Mouse (Mus musculus) forebrain, embryonic 10.5 days (tissue): ENCODE measurements around the gene Galnt17. TPM values are rescaled to one million over a fixed set of nuclear protein-coding genes. Genes with fewer than 3 reads are reported as not detected.

Source experiments
- DNase-seq: peaks from one replicate; pipeline ENCODE4 v3.0.0-alpha.2; 2017; ENCODE audit warnings: low spot score; ENCODE audit errors: extremely low spot score
- H3K27ac ChIP-seq: fragments of 300-500 bp; sonication (generic); 2 replicates; pipeline ENCODE4 v1.5.1; 2016; ENCODE audit warnings: mild to moderate bottlenecking
- H3K27me3 ChIP-seq: fragments of 300-500 bp; sonication (generic); 2 replicates; pipeline ENCODE4 v1.6.1; 2016; ENCODE audit warnings: mild to moderate bottlenecking; ENCODE audit not compliant: poor library complexity, severe bottlenecking
- H3K36me3 ChIP-seq: fragments of 300-500 bp; sonication (generic); replicated peaks from 2 replicates; pipeline ENCODE4 v1.6.1; 2016; ENCODE audit warnings: mild to moderate bottlenecking, moderate library complexity
- H3K4me1 ChIP-seq: fragments of 300-500 bp; sonication (generic); 2 replicates; pipeline ENCODE4 v1.6.1; 2016
- H3K4me3 ChIP-seq: fragments of 300-500 bp; sonication (generic); 2 replicates; pipeline ENCODE4 v1.5.1; 2016; ENCODE audit warnings: mild to moderate bottlenecking, moderate library complexity
- H3K9me3 ChIP-seq: fragments of 300-500 bp; sonication (generic); 2 replicates; pipeline ENCODE4 v1.6.1; 2016; ENCODE audit warnings: mild to moderate bottlenecking, moderate library complexity
- WGBS: fragments of 180-500 bp; shearing (Covaris S2); methylation state at CpG from one replicate; pipeline ENCODE4 v1.1.7; 2016; 5-methylcytosine and 5-hydroxymethylcytosine counted together
- polyA plus RNA-seq: library from polyadenylated mRNA; unstranded; fragments of >200 nt; fragmentation: Nextera tagmentation; extraction: Ambion mirVana; gene quantifications from 2 replicates; pipeline ENCODE4 v1.2.1, GENCODE M21; 2016

Gene Galnt17
- 0.85 and 0.98 TPM in 2 replicates for polyA plus RNA-seq

GRCm38 (mm10) chr5:131308397-131308796, at the start of gene Galnt17:
TSS of gene Galnt17 (minus strand) at chr5:131308497.
- no peak for DNase-seq
- WGBS: 49% methylated on average over 3 of the region's 3 CpGs
- Histone ChIP-seq H3K36me3 (no peaks in the 10 kb centered on the region), H3K27ac (peak within 1 kb of the TSS; percentile 74), H3K4me3 (peak within 1 kb of the TSS; percentile 75), H3K9me3 (no peaks in the 10 kb centered on the region), H3K27me3 (peaks cover 47% of the 10 kb centered on the region), H3K4me1 (peaks cover 23% of the 10 kb centered on the region)

- H3K36me3 ChIP-seq: no peaks in the 10 kb centered on the region
- no peak overlapping the region for H3K27ac ChIP-seq
- no peak overlapping the region for H3K4me3 ChIP-seq
- WGBS: 78% methylated on average over 8 of the region's 8 CpGs
- H3K9me3 ChIP-seq: no peaks in the 10 kb centered on the region
- DNase-seq: no peak
- H3K4me1 ChIP-seq: 0 out of 2 replicates have a peak, but pooled peaks cover 3% of the 10 kb centered on the region
- H3K27me3 ChIP-seq: no peaks in the 10 kb centered on the region
These were observed 26.2 kb upstream of the Galnt17 start for GRCm38 (mm10) chr5:131334536-131334935.

GRCm38 (mm10) chr5:131321286-131321685, 13.0 kb upstream of the Galnt17 start:
- Histone ChIP-seq H3K27me3 (no peaks in the 10 kb centered on the region), H3K27ac (no peak overlapping the region), H3K9me3 (no peaks in the 10 kb centered on the region), H3K4me3 (no peak overlapping the region), H3K36me3 (no peaks in the 10 kb centered on the region), H3K4me1 (peaks cover 9% of the 10 kb centered on the region)
- WGBS: 83% methylated on average over 3 of the region's 3 CpGs
- DNase-seq: no peak

DNA sequence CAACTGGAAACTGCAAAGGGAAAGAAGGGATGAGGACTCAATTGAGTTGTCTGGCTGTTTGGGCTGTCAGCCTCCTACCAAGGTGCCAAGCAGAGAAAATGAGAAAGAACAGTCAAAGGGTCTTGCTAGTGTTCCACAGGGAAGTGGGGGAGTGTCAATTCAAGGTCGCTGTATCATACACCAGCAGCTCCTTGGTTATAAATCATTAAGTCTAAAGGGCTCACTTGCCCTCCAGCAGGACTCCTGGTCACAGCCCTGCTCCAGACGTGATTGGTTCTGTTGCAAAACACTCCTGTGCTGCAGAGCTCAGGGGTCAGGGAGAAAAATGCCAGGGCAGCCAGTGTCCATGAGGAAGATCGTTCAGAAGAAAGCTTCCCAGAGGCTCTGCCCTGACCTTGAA, 11.3 kb upstream of the Galnt17 start:
- 68% methylated on average over 3 of the region's 3 CpGs for WGBS
- Histone ChIP-seq H3K36me3 (no peaks in the 10 kb centered on the region), H3K4me1 (peaks cover 9% of the 10 kb centered on the region), H3K4me3 (no peak overlapping the region), H3K27me3 (no peaks in the 10 kb centered on the region), H3K27ac (no peak overlapping the region), H3K9me3 (no peaks in the 10 kb centered on the region)
- DNase-seq: no peak

GRCm38 (mm10) chr5:131319141-131319540, 10.8 kb upstream of the Galnt17 start:
- Histone ChIP-seq H3K9me3 (no peaks in the 10 kb centered on the region), H3K4me1 (peaks cover 9% of the 10 kb centered on the region), H3K36me3 (no peaks in the 10 kb centered on the region), H3K27me3 (no peaks in the 10 kb centered on the region), H3K4me3 (no peak overlapping the region), H3K27ac (no peak overlapping the region)
- DNase-seq: no peak
- WGBS: 49% methylated on average over 2 of the region's 2 CpGs

GRCm38 (mm10) chr5:131315016-131315415, 6.7 kb upstream of the Galnt17 start:
- Histone ChIP-seq H3K27me3 (no peaks in the 10 kb centered on the region), H3K4me3 (no peak overlapping the region), H3K27ac (no peak overlapping the region), H3K9me3 (no peaks in the 10 kb centered on the region), H3K4me1 (peaks cover 9% of the 10 kb centered on the region), H3K36me3 (no peaks in the 10 kb centered on the region)
- 77% methylated on average over 4 of the region's 4 CpGs for WGBS
- DNase-seq: no peak

GRCm38 (mm10) chr5:131307656-131308151, 593 bp downstream of the Galnt17 start:
- no peaks in the 10 kb centered on the region for H3K9me3 ChIP-seq
- peak overlapping the region; percentile 74 for H3K27ac ChIP-seq
- peak; percentile 81 for DNase-seq
- WGBS: under 1% methylated on average over 36 of the region's 36 CpGs
- peak overlapping the region; percentile 75 for H3K4me3 ChIP-seq
- H3K27me3 ChIP-seq: peaks cover 51% of the 10 kb centered on the region
- no peaks in the 10 kb centered on the region for H3K36me3 ChIP-seq
- peaks cover 23% of the 10 kb centered on the region for H3K4me1 ChIP-seq

GRCm38 (mm10) chr5:131306908-131307655, 1.2 kb downstream of the Galnt17 start:
- Histone ChIP-seq H3K36me3 (no peaks in the 10 kb centered on the region), H3K9me3 (no peaks in the 10 kb centered on the region), H3K27ac (peak overlapping the region; percentile 74), H3K4me1 (peaks cover 23% of the 10 kb centered on the region), H3K4me3 (peak overlapping the region; percentile 75), H3K27me3 (peaks cover 51% of the 10 kb centered on the region)
- DNase-seq: peak; percentile 33
- WGBS: under 1% methylated on average over 64 of the region's 64 CpGs

DNA sequence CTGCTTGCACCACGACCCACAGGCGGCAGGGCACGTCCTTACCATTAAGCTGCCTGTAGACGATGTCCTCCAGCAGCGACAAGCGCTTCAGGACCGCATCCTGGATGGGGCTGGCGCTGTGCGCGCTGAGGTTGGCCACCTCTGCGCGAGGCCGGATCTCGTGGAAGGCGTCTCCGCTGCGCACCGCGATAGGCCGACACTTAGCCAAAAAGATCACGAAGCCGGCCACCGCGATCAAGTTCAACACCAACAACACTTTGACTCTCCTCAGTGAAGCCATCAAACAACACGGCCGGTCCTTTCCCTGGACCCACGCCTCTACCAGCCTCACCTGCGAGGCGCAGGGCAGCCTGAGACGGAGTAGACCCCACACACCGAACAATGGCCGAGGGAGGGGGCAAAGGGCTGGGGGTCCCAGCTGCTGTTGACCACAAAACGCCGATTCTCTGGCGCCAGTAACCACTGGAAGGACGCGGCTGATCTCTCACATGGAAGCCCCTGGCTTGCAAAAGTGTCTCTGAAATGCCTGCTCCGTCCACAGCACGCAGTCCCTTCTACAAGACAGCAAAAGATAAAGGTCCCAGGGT, 1.9 kb downstream of the Galnt17 start:
- Histone ChIP-seq H3K36me3 (no peaks in the 10 kb centered on the region), H3K4me1 (peaks cover 23% of the 10 kb centered on the region), H3K9me3 (no peaks in the 10 kb centered on the region), H3K27ac (peak overlapping the region; percentile 74; the same call in 1 of the 2 replicates), H3K27me3 (peaks cover 51% of the 10 kb centered on the region), H3K4me3 (peak overlapping the region; percentile 75)
- peak; percentile 27 for DNase-seq
- under 1% methylated on average over 39 of the region's 39 CpGs for WGBS

DNA sequence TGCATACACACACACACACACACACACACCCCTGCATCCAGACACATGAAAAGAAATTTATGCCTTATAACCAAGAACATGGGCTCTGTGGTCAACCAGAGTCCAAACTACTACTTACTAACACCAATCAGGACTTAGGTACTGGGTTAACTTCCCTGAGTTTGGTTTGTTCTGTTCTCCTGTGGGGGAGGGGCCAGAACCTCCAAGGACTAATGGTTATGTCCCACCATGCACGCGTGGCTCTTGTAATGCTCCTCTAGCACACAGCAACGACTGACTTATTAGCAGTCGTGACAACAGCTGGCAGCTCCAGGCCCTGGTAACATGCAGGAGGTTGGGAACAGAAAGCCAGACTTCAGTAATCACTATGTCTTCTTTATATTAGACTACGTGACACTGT, 3.1 kb downstream of the Galnt17 start:
- 70% methylated on average over 5 of the region's 5 CpGs for WGBS
- H3K36me3 ChIP-seq: no peaks in the 10 kb centered on the region
- no peaks in the 10 kb centered on the region for H3K9me3 ChIP-seq
- DNase-seq: no peak
- no peak overlapping the region for H3K27ac ChIP-seq
- H3K4me1 ChIP-seq: peaks cover 23% of the 10 kb centered on the region
- no peak overlapping the region for H3K4me3 ChIP-seq
- H3K27me3 ChIP-seq: peaks cover 51% of the 10 kb centered on the region

DNA sequence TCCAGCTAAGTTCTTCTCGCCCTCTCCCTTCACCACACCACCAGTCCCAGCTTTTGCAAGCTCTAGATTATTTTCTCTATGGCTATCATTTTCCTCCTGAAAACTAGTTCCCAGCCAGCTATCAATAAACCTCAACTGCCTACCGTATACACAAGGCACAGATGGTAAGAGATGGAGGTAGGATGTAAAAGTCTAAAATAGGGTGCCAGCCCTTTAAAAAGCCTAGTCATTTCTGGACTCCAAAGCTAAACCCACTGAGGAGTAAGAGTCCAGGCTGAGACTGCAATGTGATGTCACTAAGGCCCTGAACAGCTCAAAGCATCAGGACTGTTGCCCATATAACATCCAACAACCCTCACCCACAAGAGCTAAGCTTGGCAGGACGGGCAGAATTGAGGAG, 6.8 kb downstream of the Galnt17 start:
- no peak overlapping the region for H3K27ac ChIP-seq
- no peaks in the 10 kb centered on the region for H3K36me3 ChIP-seq
- peaks cover 7% of the 10 kb centered on the region for H3K4me1 ChIP-seq
- no peak overlapping the region for H3K4me3 ChIP-seq
- 90% methylated on average over 3 of the region's 3 CpGs for WGBS
- H3K9me3 ChIP-seq: no peaks in the 10 kb centered on the region
- DNase-seq: no peak
- peaks cover 36% of the 10 kb centered on the region for H3K27me3 ChIP-seq

DNA sequence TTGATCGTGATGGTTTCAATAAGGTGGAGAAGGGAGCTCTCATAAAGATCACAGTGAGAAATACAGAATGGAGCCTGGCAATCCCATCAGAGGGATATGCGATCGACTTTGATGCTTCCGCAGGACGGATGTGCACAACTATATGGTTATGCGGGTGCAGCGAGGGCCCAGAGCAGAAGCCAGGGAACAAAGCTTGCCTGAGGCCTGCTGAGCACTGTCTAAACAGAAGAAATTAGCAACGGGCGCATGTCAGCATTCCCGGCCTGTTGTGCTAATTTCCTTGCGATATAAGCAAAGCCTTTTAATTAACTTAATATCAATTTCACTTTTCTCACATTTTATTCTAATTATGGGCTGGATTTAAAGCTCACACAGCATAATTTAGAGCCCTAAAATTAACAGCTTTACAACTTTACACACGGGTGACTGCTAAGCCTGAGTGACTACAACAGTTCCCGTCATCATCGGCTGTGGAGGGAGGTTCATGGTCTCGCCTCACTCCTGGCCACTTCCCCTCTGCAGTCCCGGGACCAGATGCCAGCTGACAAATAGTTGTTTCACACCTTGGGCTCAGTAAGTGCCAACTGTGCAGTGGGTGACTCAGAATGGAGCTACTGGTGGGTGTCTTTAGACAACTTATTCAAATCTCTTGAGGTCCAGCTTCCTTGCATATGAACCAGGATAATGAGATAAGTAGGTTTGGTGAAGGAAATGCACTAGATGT, 14.4 kb downstream of the Galnt17 start:
- no peaks in the 10 kb centered on the region for H3K36me3 ChIP-seq
- no peak for DNase-seq

More for the DNA sequence above, 14.4 kb downstream of the Galnt17 start:
- WGBS: 91% methylated on average over 16 of the region's 16 CpGs
- H3K4me1 ChIP-seq: no peaks in the 10 kb centered on the region
- H3K27ac ChIP-seq: no peak overlapping the region
- no peaks in the 10 kb centered on the region for H3K27me3 ChIP-seq
- H3K9me3 ChIP-seq: no peaks in the 10 kb centered on the region
- no peak overlapping the region for H3K4me3 ChIP-seq
